Mouse (Mus musculus): ENCODE measurements around the gene Cacna1g.

DNA sequence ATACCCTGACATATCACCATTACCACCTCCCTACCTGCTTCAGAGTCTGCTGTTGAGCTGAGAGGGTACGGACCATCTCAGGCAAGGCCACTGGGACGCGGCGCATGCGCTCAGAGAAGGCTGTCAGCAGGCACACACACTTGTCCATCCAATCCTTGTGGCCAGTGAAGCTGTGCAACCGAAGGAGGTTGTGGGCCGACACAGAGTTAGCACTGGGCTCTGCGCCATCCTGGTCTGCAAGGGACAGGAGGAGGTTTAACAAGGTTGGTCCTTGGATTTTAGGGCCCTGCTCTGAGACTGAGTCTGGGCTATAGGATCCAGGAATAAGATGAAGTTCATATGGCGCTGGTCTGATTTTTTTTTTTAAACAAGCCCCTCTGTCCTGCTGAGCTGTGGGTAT lies 6.4 kb upstream of the Cacna1g start:
- TF ChIP-seq POLR2A (IDR thresholded peaks at IDR 0.05; ENCODE audit: borderline replicate concordance, extremely low read depth, insufficient read depth, insufficient read length, poor library complexity, severe bottlenecking) (no peak), CTCF (IDR thresholded peaks at IDR 0.05; ENCODE audit: borderline replicate concordance, extremely low read depth, insufficient read depth, insufficient read length) (no peak)
